Mouse (Mus musculus): ENCODE measurements around the gene Nectin4. TPM values are rescaled to one million over a fixed set of nuclear protein-coding genes. Genes with fewer than 3 reads are reported as not detected.

Gene Nectin4
- total RNA-seq, 1 experiment from 2014 or later: 2.3 TPM

GRCm38 (mm10) chr1:171356814-171357213, 13.1 kb upstream of the Nectin4 start:
- ATAC-seq (replicated peaks; ENCODE audit: low read depth, poor library complexity, severe bottlenecking): no peak

- 0 out of 2 replicates have a peak, but pooled peaks have one; percentile 20 for ATAC-seq (replicated peaks; ENCODE audit: low read depth, poor library complexity, severe bottlenecking)
Measured at GRCm38 (mm10) chr1:171358421-171358820, 11.5 kb upstream of the Nectin4 start.

DNA sequence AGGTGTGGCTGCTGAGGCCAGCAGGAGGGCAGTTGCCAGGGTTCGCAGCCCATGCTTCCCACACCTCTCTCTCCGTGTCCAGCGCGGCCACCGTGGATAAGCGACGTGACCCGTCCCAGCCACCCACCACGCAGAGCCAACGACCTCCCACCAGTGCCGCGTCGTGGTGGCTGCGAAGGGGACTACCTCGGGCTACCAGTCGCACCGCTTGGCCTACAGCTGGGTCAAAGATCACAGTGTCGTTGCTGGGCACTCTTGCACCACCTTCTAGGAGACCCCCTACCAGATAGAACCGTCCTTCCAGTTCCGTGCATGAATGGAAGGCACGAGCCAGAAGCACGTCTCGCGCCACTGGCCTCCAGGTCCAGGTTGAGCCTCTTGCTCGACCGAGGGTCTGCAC, 9.6 kb upstream of the Nectin4 start:
- peak; percentile 7; the same call in 1 of the 2 replicates for ATAC-seq (replicated peaks; ENCODE audit: low read depth, poor library complexity, severe bottlenecking)

DNA sequence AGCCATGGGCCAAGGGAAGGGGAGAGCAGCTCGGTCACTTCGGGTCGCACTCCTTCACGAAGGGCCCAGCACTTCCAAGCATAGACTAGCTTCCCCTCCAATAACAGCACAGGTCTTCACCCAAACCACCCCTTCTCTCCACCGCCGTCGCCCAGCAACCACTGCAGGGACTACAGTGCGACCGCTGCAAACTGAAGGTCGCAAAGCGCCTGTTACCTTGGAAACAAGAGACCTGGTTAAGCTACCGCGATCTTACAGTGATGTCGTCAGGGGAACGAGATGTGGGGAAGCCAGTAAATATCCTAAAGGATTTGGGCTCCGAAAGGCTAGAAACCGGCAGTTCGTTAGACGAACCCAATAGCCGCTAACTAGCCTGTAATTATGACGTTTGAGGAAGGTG, 9.2 kb upstream of the Nectin4 start, which contains the start of gene Klhdc9:
Gene Klhdc9, minus strand, starts transcription at position 143 of the 400 bp plus-strand sequence.
- peak; percentile 95 for ATAC-seq (replicated peaks; ENCODE audit: low read depth, poor library complexity, severe bottlenecking)

- ATAC-seq (replicated peaks; ENCODE audit: low read depth, poor library complexity, severe bottlenecking): peak; percentile 67
Measured at GRCm38 (mm10) chr1:171361106-171362103, 8.5 kb upstream of the Nectin4 start.

- no peak for ATAC-seq (replicated peaks; ENCODE audit: low read depth, poor library complexity, severe bottlenecking)
Measured at GRCm38 (mm10) chr1:171365934-171366333, 4.0 kb upstream of the Nectin4 start.

- no peak for ATAC-seq (replicated peaks; ENCODE audit: low read depth, poor library complexity, severe bottlenecking)
Measured at GRCm38 (mm10) chr1:171372880-171373279, 3.0 kb downstream of the Nectin4 start.

DNA sequence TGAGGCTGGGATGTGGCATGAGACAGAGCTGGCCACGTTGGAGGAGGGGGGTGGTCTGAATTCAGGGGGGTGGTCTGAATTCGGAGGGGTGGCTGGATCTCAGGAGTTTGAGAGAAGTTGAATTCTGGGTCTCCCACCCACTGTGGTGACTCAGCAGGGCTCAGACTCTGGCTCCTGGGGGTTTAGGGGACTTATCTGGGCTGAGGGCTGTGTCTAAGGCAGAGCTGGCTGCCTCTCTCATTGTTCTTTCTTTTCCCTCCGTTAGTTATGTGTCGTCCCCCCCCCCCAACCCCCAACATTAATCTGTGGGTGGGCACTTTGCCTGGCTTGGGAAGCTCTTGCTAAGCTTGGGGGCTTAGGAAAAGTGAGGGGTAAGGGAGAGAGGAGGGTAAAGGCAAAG, 4.0 kb downstream of the Nectin4 start:
- no peak for ATAC-seq (replicated peaks; ENCODE audit: low read depth, poor library complexity, severe bottlenecking)

DNA sequence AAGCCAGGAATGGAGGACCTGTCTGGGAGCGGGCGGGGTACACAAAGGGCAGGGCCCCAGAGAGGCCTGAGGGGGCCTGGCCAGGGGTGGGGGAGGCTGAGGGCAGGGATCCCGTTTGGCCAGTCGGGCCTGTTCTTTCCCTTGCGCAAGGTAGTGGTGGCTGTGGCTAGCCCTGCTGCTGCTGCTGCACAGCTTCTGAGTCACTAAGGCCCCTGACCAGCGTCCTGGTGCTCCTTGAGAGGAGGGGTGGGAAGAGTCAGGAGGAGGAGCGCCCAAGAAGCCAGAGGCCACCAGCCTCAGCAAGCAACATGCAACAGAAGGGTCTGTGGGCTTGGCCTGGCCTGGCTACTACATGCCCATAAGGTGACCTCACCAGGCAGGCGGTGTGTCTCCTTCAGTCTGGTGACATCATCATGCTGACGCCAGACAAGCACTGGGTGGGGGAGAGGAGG, 5.8 kb downstream of the Nectin4 start:
- peak; percentile 42 for ATAC-seq (replicated peaks; ENCODE audit: low read depth, poor library complexity, severe bottlenecking)

DNA sequence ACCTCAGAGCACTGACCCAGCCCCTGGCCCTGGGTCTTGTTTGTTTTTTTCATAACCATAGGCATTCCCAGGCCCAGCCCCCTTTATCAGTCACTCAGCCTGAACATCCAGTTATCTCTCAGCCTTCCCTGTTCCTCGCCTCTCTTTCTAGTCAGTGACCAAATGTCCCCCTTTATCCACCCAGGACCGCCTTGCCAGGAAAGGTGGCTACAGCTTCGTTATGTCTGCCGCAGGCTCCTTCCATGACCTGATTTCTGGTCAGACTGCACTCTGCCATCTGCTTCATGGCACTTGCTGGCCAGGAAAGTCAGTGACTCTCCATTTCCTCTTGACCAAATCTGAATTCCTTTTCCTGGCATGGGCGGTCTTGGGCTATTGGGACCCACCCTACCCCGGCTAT, 8.4 kb downstream of the Nectin4 start:
- no peak for ATAC-seq (replicated peaks; ENCODE audit: low read depth, poor library complexity, severe bottlenecking)

- ATAC-seq (replicated peaks; ENCODE audit: low read depth, poor library complexity, severe bottlenecking): peak; percentile 88
Measured at GRCm38 (mm10) chr1:171379935-171380599, 10.2 kb downstream of the Nectin4 start.

GRCm38 (mm10) chr1:171382096-171382620, 12.3 kb downstream of the Nectin4 start:
- ATAC-seq (replicated peaks; ENCODE audit: low read depth, poor library complexity, severe bottlenecking): peak; percentile 40

DNA sequence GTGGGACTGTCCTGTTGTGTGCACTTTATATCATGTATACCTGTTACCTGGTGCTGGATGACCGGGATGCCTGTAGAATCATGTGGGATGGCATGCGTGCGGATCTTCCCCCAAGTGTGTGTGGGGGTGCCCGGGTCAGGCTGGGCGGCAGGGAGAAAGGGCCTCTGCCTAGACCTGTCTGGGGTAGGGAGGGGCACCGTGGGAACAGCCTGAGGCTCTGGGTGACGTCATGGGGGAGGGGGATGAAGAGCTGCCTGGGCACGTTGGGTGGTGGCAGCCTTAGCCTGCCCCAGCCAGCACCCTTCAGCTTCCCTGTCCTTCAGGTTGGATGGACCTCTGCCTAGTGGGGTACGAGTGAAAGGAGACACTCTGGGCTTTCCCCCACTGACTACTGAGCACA, 14.5 kb downstream of the Nectin4 start:
- ATAC-seq (replicated peaks; ENCODE audit: low read depth, poor library complexity, severe bottlenecking): no peak

DNA sequence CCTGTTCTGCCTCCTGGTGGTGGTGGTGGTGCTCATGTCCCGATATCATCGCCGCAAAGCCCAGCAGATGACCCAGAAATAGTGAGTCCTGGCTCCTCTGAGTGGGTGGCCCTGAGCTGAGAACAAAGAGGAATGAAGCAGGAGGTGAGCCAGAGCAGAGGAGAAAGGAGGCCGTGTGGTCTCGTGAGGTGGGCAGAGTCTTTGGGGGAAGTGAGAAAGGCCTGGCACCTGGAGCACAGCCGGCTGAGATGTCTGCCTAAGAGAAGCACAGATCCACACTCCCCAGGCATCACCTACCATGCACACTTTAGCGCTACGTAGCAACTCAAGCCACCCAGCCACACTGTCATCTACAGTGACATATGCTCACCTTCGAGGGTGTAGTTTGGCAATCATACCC, 15.3 kb downstream of the Nectin4 start:
- ATAC-seq (replicated peaks; ENCODE audit: low read depth, poor library complexity, severe bottlenecking): no peak

DNA sequence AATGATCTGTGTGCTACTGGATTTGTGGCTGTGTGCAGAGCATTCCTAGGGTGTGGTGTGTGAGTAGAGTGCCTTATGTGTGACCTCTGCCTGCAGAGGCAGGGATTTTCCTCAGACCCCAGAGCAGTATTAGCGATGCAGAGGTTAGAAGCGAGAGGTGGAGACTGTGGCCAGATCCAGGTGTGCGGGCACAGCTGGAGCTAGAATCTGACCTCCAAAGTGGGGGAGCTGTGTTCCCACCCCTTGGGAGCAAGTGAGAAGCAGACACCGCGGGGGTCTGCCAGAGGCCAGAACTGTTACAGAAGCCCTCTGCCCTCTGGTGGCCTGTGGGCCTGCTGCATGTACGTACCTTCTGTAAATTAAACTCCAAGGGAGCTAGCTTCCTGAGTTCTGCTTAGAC, 17.2 kb downstream of the Nectin4 start:
- ATAC-seq (replicated peaks; ENCODE audit: low read depth, poor library complexity, severe bottlenecking): no peak

- ATAC-seq (replicated peaks; ENCODE audit: low read depth, poor library complexity, severe bottlenecking): peak; percentile 83
Measured at GRCm38 (mm10) chr1:171388376-171389102, 18.6 kb downstream of the Nectin4 start, which contains the start of gene Arhgap30. Arhgap30 (plus strand) TSS chr1:171388954.

GRCm38 (mm10) chr1:171390101-171390500, 20.2 kb downstream of the Nectin4 start:
- peak; percentile 82 for ATAC-seq (replicated peaks; ENCODE audit: low read depth, poor library complexity, severe bottlenecking)

- ATAC-seq (replicated peaks; ENCODE audit: low read depth, poor library complexity, severe bottlenecking): no peak
Measured at GRCm38 (mm10) chr1:171401821-171402220, 31.9 kb downstream of the Nectin4 start.

DNA sequence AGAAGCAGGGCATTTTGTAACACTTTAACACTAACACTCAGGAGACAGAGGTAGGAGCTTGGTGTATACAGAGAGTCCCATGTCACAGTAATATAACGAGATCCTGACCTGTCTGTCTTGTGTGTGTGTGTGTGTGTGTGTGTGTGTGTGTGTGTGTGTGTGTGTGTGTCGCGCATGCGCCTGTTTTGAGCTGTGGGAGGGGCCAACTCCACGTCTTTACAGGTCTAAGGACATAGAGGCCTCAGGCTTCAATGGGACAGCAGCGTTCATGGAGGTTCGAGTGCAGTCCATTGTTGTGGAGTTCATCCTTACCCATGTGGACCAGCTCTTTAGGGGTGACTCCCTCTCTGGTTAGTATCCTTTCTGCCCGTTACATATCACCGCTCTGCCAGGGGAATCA, 33.1 kb downstream of the Nectin4 start:
- ATAC-seq (replicated peaks; ENCODE audit: low read depth, poor library complexity, severe bottlenecking): no peak

GRCm38 (mm10) chr1:171407263-171407662, 37.4 kb downstream of the Nectin4 start:
- ATAC-seq (replicated peaks; ENCODE audit: low read depth, poor library complexity, severe bottlenecking): no peak
